Mouse (Mus musculus): ENCODE measurements around the gene Gm45062. TPM values are rescaled to one million over a fixed set of nuclear protein-coding genes. Genes with fewer than 3 reads are reported as not detected.

Gm45062 gene
- polyA plus RNA-seq, 1 experiment from 2014 or later, result 0.85 TPM

DNA sequence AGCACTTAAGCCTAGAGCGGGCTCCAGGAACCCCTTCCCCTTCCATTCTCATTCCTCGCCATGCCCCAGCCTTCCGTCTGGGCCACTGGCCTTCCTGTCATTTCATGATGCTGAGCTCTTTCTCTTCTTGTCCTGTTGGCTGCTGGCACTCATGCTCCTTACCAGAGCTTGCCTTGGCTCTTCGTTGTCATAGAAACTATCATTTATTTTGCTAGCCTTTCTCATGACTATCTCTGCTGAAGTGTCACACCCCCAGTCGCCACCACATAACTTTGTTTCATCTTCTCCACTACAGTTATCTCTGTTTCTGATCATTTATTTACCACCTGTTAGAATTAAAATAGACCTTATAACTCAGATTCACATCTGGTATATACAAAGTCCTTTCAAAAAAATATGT is 117.1 kb downstream of the Gm45062 start:
- no peaks in the 10 kb centered on the region for H3K27me3 ChIP-seq (ENCODE audit: insufficient read depth, low read length)
- DNase-seq (no peak), ATAC-seq (no peak)
- no peaks in the 10 kb centered on the region for H3K9me3 ChIP-seq (ENCODE audit: low read length)
- 0 out of 2 replicates have a peak, but pooled peaks cover 3% of the 10 kb centered on the region for H3K36me3 ChIP-seq (replicated peaks; ENCODE audit: insufficient read depth, low read length)
- no peak for TF ChIP-seq EP300 (IDR thresholded peaks at IDR 0.05; ENCODE audit: low read depth)
- H3K9ac ChIP-seq (replicated peaks), result no peak overlapping the region
- H3K4me2 ChIP-seq (ENCODE audit: low read depth, low read length), result no peak overlapping the region
- H3K27ac ChIP-seq (ENCODE audit: low read depth), result no peak overlapping the region
- no peak overlapping the region for H3K4me3 ChIP-seq (ENCODE audit: low read depth, low read length)
- H3K4me1 ChIP-seq (ENCODE audit: insufficient read depth), result no peaks in the 10 kb centered on the region
- 89% methylated on average over 5 of the region's 5 CpGs for WGBS (ENCODE audit: insufficient replicate concordance)

DNA sequence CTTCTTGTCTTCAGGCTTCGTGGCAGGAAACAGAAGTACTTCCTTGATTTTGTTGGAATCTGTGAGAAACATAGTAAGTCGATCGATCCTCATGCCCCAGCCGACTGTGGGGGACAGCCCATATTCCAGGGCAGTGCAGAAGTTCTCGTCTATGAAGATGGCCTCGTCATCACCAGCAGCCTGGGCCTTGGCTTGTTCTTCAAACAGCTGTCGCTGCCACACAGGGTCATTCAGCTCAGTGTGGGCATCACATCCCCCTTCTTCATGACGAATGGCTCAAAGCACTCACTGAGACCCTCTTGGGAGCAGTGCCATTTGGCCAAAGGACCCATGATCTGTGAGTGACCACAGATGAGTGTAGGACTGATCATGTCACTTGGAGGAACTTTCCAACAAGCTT is 118.4 kb downstream of the Gm45062 start:
- Histone ChIP-seq H3K4me2 (ENCODE audit: low read depth, low read length) (no peak overlapping the region), H3K27ac (ENCODE audit: low read depth) (no peak overlapping the region), H3K9me3 (ENCODE audit: low read length) (no peaks in the 10 kb centered on the region), H3K4me1 (ENCODE audit: insufficient read depth) (no peaks in the 10 kb centered on the region), H3K27me3 (ENCODE audit: insufficient read depth, low read length) (no peaks in the 10 kb centered on the region), H3K36me3 (replicated peaks; ENCODE audit: insufficient read depth, low read length) (0 out of 2 replicates have a peak, but pooled peaks cover 3% of the 10 kb centered on the region), H3K4me3 (ENCODE audit: low read depth, low read length) (no peak overlapping the region), H3K9ac (replicated peaks) (no peak overlapping the region)
- ATAC-seq (no peak), DNase-seq (no peak)
- WGBS (ENCODE audit: insufficient replicate concordance), result 73% methylated on average over 8 of the region's 8 CpGs
- TF ChIP-seq CTCF (IDR thresholded peaks at IDR 0.05; ENCODE audit: low read depth) (no peak), EP300 (IDR thresholded peaks at IDR 0.05; ENCODE audit: low read depth) (no peak)

DNA sequence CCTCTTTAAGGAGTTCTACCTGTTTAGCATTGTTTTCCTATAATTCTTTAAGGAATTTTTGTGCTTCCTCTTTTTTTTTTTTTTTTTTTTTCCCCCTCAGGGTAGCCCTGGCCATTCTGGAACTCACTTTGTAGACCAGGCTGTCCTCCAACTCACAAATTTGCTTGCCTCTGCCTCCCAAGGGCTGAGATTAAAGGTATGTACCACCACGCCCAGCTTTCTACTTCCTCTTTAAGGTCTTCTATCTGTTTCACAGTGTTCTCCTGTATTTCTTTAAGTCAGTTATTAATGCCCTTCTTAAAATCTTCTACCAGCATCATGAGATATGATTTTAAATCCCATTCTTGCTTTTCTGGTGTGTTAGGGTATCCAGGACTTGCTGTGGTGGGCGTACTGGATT is 130.1 kb downstream of the Gm45062 start:
- Histone ChIP-seq H3K27ac (ENCODE audit: low read depth) (no peak overlapping the region), H3K9me3 (ENCODE audit: low read length) (no peaks in the 10 kb centered on the region), H3K27me3 (ENCODE audit: insufficient read depth, low read length) (no peaks in the 10 kb centered on the region), H3K36me3 (replicated peaks; ENCODE audit: insufficient read depth, low read length) (no peaks in the 10 kb centered on the region), H3K4me2 (ENCODE audit: low read depth, low read length) (no peak overlapping the region), H3K4me3 (ENCODE audit: low read depth, low read length) (no peak overlapping the region), H3K4me1 (ENCODE audit: insufficient read depth) (no peaks in the 10 kb centered on the region), H3K9ac (replicated peaks) (no peak overlapping the region)
- no peak for TF ChIP-seq EP300 (IDR thresholded peaks at IDR 0.05; ENCODE audit: low read depth)
- no peak for TF ChIP-seq CTCF (IDR thresholded peaks at IDR 0.05; ENCODE audit: low read depth)
- no peak for ATAC-seq
- DNase-seq, result no peak
- WGBS (ENCODE audit: insufficient replicate concordance), result 89% methylated on average over 2 of the region's 2 CpGs

DNA sequence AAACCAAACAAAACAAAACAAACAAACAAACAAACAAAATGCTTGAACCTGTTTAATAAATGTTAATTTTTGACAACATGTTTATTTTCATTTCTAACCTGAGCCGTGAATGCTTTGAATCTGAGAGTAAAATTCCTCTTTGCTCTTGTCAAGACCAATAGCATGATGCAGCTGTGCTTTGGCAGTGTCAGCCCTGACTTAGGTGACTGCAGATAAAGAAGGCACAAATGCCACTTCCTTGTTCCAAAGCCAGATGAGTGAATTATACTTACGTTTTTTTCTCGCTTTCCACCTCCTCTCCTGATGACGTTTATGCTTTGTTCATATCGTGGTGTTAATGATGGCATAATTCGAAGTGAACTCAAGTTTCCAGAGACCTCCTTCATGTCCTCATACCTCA is 131.0 kb downstream of the Gm45062 start:
- ATAC-seq (no peak), DNase-seq (no peak)
- Histone ChIP-seq H3K9me3 (ENCODE audit: low read length) (no peaks in the 10 kb centered on the region), H3K27ac (ENCODE audit: low read depth) (no peak overlapping the region), H3K4me1 (ENCODE audit: insufficient read depth) (no peaks in the 10 kb centered on the region), H3K4me3 (ENCODE audit: low read depth, low read length) (no peak overlapping the region), H3K9ac (replicated peaks) (no peak overlapping the region), H3K4me2 (ENCODE audit: low read depth, low read length) (no peak overlapping the region), H3K27me3 (ENCODE audit: insufficient read depth, low read length) (no peaks in the 10 kb centered on the region), H3K36me3 (replicated peaks; ENCODE audit: insufficient read depth, low read length) (no peaks in the 10 kb centered on the region)
- no peak for TF ChIP-seq CTCF (IDR thresholded peaks at IDR 0.05; ENCODE audit: low read depth)
- TF ChIP-seq EP300 (IDR thresholded peaks at IDR 0.05; ENCODE audit: low read depth), result no peak
- WGBS (ENCODE audit: insufficient replicate concordance), result 83% methylated on average over 6 of the region's 6 CpGs

DNA sequence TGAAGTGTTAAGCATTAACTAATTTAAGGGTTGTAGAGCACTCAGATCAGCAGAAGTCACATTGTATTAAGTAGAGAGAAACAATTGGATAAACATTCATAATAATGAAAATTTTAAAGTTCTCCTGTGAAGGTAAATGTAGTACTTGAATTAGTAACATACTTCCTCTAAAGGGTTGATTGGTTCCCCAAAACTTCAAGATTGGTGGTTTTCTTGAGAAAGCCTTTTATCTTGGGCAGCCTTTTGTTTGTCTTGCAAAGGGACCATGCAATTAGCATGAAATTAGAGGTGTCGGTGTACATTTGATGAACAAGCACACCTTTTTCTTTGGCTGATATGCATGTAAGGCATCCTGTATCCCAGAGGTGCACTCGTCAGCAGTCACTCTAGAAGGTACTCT is 131.7 kb downstream of the Gm45062 start:
- Histone ChIP-seq H3K4me1 (ENCODE audit: insufficient read depth) (no peaks in the 10 kb centered on the region), H3K9ac (replicated peaks) (no peak overlapping the region), H3K27me3 (ENCODE audit: insufficient read depth, low read length) (no peaks in the 10 kb centered on the region), H3K4me3 (ENCODE audit: low read depth, low read length) (no peak overlapping the region), H3K27ac (ENCODE audit: low read depth) (no peak overlapping the region), H3K9me3 (ENCODE audit: low read length) (no peaks in the 10 kb centered on the region), H3K36me3 (replicated peaks; ENCODE audit: insufficient read depth, low read length) (no peaks in the 10 kb centered on the region), H3K4me2 (ENCODE audit: low read depth, low read length) (no peak overlapping the region)
- DNase-seq (no peak), ATAC-seq (no peak)
- 88% methylated on average over 2 of the region's 2 CpGs for WGBS (ENCODE audit: insufficient replicate concordance)
- TF ChIP-seq EP300 (IDR thresholded peaks at IDR 0.05; ENCODE audit: low read depth) (no peak), CTCF (IDR thresholded peaks at IDR 0.05; ENCODE audit: low read depth) (no peak)

DNA sequence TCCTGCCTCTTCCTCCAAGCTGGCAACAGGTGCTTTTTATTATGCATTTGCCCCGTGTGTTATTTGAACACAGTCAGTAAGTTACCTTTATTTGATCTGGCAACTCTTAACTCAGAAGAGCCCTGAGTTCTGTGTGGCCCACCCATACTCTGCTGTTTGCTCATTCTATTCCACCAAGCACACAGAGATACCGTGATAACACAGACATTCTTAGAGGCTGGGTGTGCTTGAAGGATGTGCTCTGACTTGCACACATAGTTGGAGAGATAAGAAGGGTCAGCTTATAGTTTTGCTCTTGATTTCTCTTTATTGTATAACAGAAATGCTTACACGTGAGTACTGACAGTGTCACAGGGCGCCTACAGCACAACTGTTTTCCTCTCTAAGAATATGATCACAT is 133.8 kb downstream of the Gm45062 start:
- TF ChIP-seq CTCF (IDR thresholded peaks at IDR 0.05; ENCODE audit: low read depth) (no peak), EP300 (IDR thresholded peaks at IDR 0.05; ENCODE audit: low read depth) (no peak)
- 51% methylated on average over 4 of the region's 4 CpGs for WGBS (ENCODE audit: insufficient replicate concordance)
- no peak for DNase-seq
- Histone ChIP-seq H3K9me3 (ENCODE audit: low read length) (no peaks in the 10 kb centered on the region), H3K4me2 (ENCODE audit: low read depth, low read length) (no peak overlapping the region), H3K27ac (ENCODE audit: low read depth) (no peak overlapping the region), H3K4me1 (ENCODE audit: insufficient read depth) (no peaks in the 10 kb centered on the region), H3K9ac (replicated peaks) (no peak overlapping the region), H3K36me3 (replicated peaks; ENCODE audit: insufficient read depth, low read length) (no peaks in the 10 kb centered on the region), H3K4me3 (ENCODE audit: low read depth, low read length) (no peak overlapping the region), H3K27me3 (ENCODE audit: insufficient read depth, low read length) (no peaks in the 10 kb centered on the region)
- ATAC-seq, result no peak

DNA sequence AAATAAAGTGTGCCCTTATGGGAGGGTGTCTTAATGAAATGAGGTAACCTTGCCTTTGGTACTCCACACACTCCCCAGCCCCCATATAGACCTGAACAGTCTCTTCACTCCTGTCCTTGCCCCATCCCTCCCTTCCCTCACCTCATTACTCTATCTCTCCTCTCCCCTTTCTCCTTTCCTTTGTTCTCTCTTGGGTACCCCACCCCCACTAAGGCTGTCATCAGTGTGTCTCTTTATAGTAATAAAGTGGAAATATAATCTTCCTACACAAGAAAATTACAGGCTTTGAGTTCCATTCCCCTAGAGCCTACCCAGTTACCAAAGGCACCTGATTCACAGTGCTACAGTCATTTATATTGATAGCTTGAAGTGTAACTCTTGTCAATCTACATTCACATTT is 134.8 kb downstream of the Gm45062 start:
- Histone ChIP-seq H3K4me1 (ENCODE audit: insufficient read depth) (no peaks in the 10 kb centered on the region), H3K9ac (replicated peaks) (no peak overlapping the region), H3K27me3 (ENCODE audit: insufficient read depth, low read length) (no peaks in the 10 kb centered on the region), H3K9me3 (ENCODE audit: low read length) (no peaks in the 10 kb centered on the region), H3K4me2 (ENCODE audit: low read depth, low read length) (no peak overlapping the region), H3K27ac (ENCODE audit: low read depth) (no peak overlapping the region), H3K36me3 (replicated peaks; ENCODE audit: insufficient read depth, low read length) (no peaks in the 10 kb centered on the region), H3K4me3 (ENCODE audit: low read depth, low read length) (no peak overlapping the region)
- TF ChIP-seq EP300 (IDR thresholded peaks at IDR 0.05; ENCODE audit: low read depth) (no peak), CTCF (IDR thresholded peaks at IDR 0.05; ENCODE audit: low read depth) (no peak)
- DNase-seq (no peak), ATAC-seq (no peak)
